Mouse (Mus musculus): ENCODE results near the gene Hic2. TPM values are rescaled to one million over a fixed set of nuclear protein-coding genes. Genes with fewer than 3 reads are reported as not detected.
A peak's percentile ranks its signal among the peaks of the same experiment; 100 is the strongest.

Hic2 gene
- total and polyA plus RNA-seq, 2 experiments from 2014 or later: 5.1 to 13.1 TPM

- TF ChIP-seq CTCF (IDR thresholded peaks at IDR 0.05; ENCODE audit: low read depth): no peak
- ATAC-seq: no peak
- no peak overlapping the region for H3K9ac ChIP-seq (replicated peaks; ENCODE audit: low read length)
- no peak overlapping the region for H3K27ac ChIP-seq
- no peak for DNase-seq (ENCODE audit: low spot score)
- peaks cover 69% of the 10 kb centered on the region for H3K36me3 ChIP-seq (ENCODE audit: insufficient read depth, low read length)
- no peak overlapping the region for H3K4me3 ChIP-seq (ENCODE audit: low read length)
- no peaks in the 10 kb centered on the region for H3K4me1 ChIP-seq (ENCODE audit: insufficient read depth, low read length)
- no peaks in the 10 kb centered on the region for H3K27me3 ChIP-seq (ENCODE audit: insufficient read depth, low read length)
- 74% methylated on average over 6 of the region's 6 CpGs for WGBS
- H3K4me2 ChIP-seq (ENCODE audit: low read depth, low read length): no peak overlapping the region
- H3K9me3 ChIP-seq (ENCODE audit: low read length): no peaks in the 10 kb centered on the region
Observed at GRCm38 (mm10) chr16:17283151-17283550, 49.8 kb downstream of the Hic2 start.

- H3K9ac ChIP-seq (replicated peaks; ENCODE audit: low read length): no peak overlapping the region
- H3K27ac ChIP-seq: no peak overlapping the region
- no peak for ATAC-seq
- no peaks in the 10 kb centered on the region for H3K27me3 ChIP-seq (ENCODE audit: insufficient read depth, low read length)
- H3K36me3 ChIP-seq (ENCODE audit: insufficient read depth, low read length): peaks cover 68% of the 10 kb centered on the region
- no peak overlapping the region for H3K4me2 ChIP-seq (ENCODE audit: low read depth, low read length)
- no peak for DNase-seq (ENCODE audit: low spot score)
- no peak for TF ChIP-seq CTCF (IDR thresholded peaks at IDR 0.05; ENCODE audit: low read depth)
- H3K9me3 ChIP-seq (ENCODE audit: low read length): no peaks in the 10 kb centered on the region
- WGBS: 83% methylated on average over 2 of the region's 2 CpGs
- no peaks in the 10 kb centered on the region for H3K4me1 ChIP-seq (ENCODE audit: insufficient read depth, low read length)
- H3K4me3 ChIP-seq (ENCODE audit: low read length): no peak overlapping the region
Observed at GRCm38 (mm10) chr16:17287103-17287502, 53.7 kb downstream of the Hic2 start.

GRCm38 (mm10) chr16:17291016-17291415 lies 57.6 kb downstream of the Hic2 start:
- Histone ChIP-seq H3K4me1 (ENCODE audit: insufficient read depth, low read length) (no peaks in the 10 kb centered on the region), H3K27me3 (ENCODE audit: insufficient read depth, low read length) (no peaks in the 10 kb centered on the region), H3K9ac (replicated peaks; ENCODE audit: low read length) (no peak overlapping the region), H3K27ac (no peak overlapping the region), H3K9me3 (ENCODE audit: low read length) (no peaks in the 10 kb centered on the region), H3K36me3 (ENCODE audit: insufficient read depth, low read length) (peaks cover 59% of the 10 kb centered on the region), H3K4me2 (ENCODE audit: low read depth, low read length) (no peak overlapping the region), H3K4me3 (ENCODE audit: low read length) (no peak overlapping the region)
- TF ChIP-seq CTCF (IDR thresholded peaks at IDR 0.05; ENCODE audit: low read depth): no peak
- no peak for DNase-seq (ENCODE audit: low spot score)
- no peak for ATAC-seq
- 84% methylated on average over 2 of the region's 2 CpGs for WGBS

- no peak overlapping the region for H3K27ac ChIP-seq
- WGBS: 2% methylated on average over 2 of the region's 2 CpGs
- H3K9ac ChIP-seq (replicated peaks; ENCODE audit: low read length): no peak overlapping the region
- H3K4me1 ChIP-seq (ENCODE audit: insufficient read depth, low read length): no peaks in the 10 kb centered on the region
- H3K9me3 ChIP-seq (ENCODE audit: low read length): no peaks in the 10 kb centered on the region
- DNase-seq (ENCODE audit: low spot score) (peak; percentile 74), ATAC-seq (peak; percentile 38; the same call in 1 of the 2 replicates)
- H3K27me3 ChIP-seq (ENCODE audit: insufficient read depth, low read length): no peaks in the 10 kb centered on the region
- H3K36me3 ChIP-seq (ENCODE audit: insufficient read depth, low read length): peaks cover 57% of the 10 kb centered on the region
- no peak overlapping the region for H3K4me3 ChIP-seq (ENCODE audit: low read length)
- no peak overlapping the region for H3K4me2 ChIP-seq (ENCODE audit: low read depth, low read length)
- TF ChIP-seq CTCF (IDR thresholded peaks at IDR 0.05; ENCODE audit: low read depth): peak; percentile 95
Observed at GRCm38 (mm10) chr16:17292751-17293150, 59.4 kb downstream of the Hic2 start.

- H3K36me3 ChIP-seq (ENCODE audit: insufficient read depth, low read length): peaks cover 81% of the 10 kb centered on the region
- H3K4me2 ChIP-seq (ENCODE audit: low read depth, low read length): no peak overlapping the region
- TF ChIP-seq CTCF (IDR thresholded peaks at IDR 0.05; ENCODE audit: low read depth): no peak
- H3K27ac ChIP-seq: no peak overlapping the region
- H3K4me3 ChIP-seq (ENCODE audit: low read length): no peak overlapping the region
- no peak for ATAC-seq
- no peak for DNase-seq (ENCODE audit: low spot score)
- H3K9ac ChIP-seq (replicated peaks; ENCODE audit: low read length): no peak overlapping the region
- H3K4me1 ChIP-seq (ENCODE audit: insufficient read depth, low read length): no peaks in the 10 kb centered on the region
- WGBS: 89% methylated on average over 3 of the region's 3 CpGs
- no peaks in the 10 kb centered on the region for H3K9me3 ChIP-seq (ENCODE audit: low read length)
- no peaks in the 10 kb centered on the region for H3K27me3 ChIP-seq (ENCODE audit: insufficient read depth, low read length)
Observed at GRCm38 (mm10) chr16:17300818-17301217, 67.4 kb downstream of the Hic2 start.

- TF ChIP-seq CTCF (IDR thresholded peaks at IDR 0.05; ENCODE audit: low read depth): no peak
- DNase-seq (ENCODE audit: low spot score) (no peak), ATAC-seq (no peak)
- H3K9me3 ChIP-seq (ENCODE audit: low read length): no peaks in the 10 kb centered on the region
- H3K4me1 ChIP-seq (ENCODE audit: insufficient read depth, low read length): no peaks in the 10 kb centered on the region
- 81% methylated on average over 5 of the region's 5 CpGs for WGBS
- no peak overlapping the region for H3K27ac ChIP-seq
- H3K4me2 ChIP-seq (ENCODE audit: low read depth, low read length): no peak overlapping the region
- peaks cover 78% of the 10 kb centered on the region for H3K36me3 ChIP-seq (ENCODE audit: insufficient read depth, low read length)
- H3K27me3 ChIP-seq (ENCODE audit: insufficient read depth, low read length): no peaks in the 10 kb centered on the region
- H3K4me3 ChIP-seq (ENCODE audit: low read length): no peak overlapping the region
- H3K9ac ChIP-seq (replicated peaks; ENCODE audit: low read length): no peak overlapping the region
Observed at GRCm38 (mm10) chr16:17303521-17304245, 70.3 kb downstream of the Hic2 start.

- Histone ChIP-seq H3K9ac (replicated peaks; ENCODE audit: low read length) (no peak overlapping the region), H3K4me1 (ENCODE audit: insufficient read depth, low read length) (no peaks in the 10 kb centered on the region), H3K36me3 (ENCODE audit: insufficient read depth, low read length) (peaks cover 76% of the 10 kb centered on the region), H3K4me2 (ENCODE audit: low read depth, low read length) (no peak overlapping the region), H3K4me3 (ENCODE audit: low read length) (no peak overlapping the region), H3K27me3 (ENCODE audit: insufficient read depth, low read length) (no peaks in the 10 kb centered on the region), H3K9me3 (ENCODE audit: low read length) (no peaks in the 10 kb centered on the region), H3K27ac (no peak overlapping the region)
- TF ChIP-seq CTCF (IDR thresholded peaks at IDR 0.05; ENCODE audit: low read depth): no peak
- ATAC-seq: no peak
- WGBS: 93% methylated on average over 5 of the region's 5 CpGs
- no peak for DNase-seq (ENCODE audit: low spot score)
Observed at GRCm38 (mm10) chr16:17307461-17307860, 74.1 kb downstream of the Hic2 start.
